Mouse (Mus musculus) layer of hippocampus, adult 8-10 months (tissue): ENCODE data around the gene Ftsj3. TPM values are rescaled to one million over a fixed set of nuclear protein-coding genes. Genes with fewer than 3 reads are reported as not detected.
"Not testable (repeated sequence)": the region's sequence is repeated elsewhere in the genome, so short reads cannot be mapped to it uniquely, and the experiment has no call there.

Experiments
- DNase-seq, 2 experiments: peaks; one replicate each; pipeline ENCODE4 v3.0.0; 2022; ENCODE audit warnings: low spot score in 2 of 2
- total RNA-seq, 4 experiments: library from RNA; stranded (reverse); gene quantifications; 2 replicates each; pipeline ENCODE4 v1.2.4; 2022

Ftsj3 gene
- total RNA-seq, 4 experiments from 2014 or later: 28.9 to 33.3 (median 32.4) TPM

DNA sequence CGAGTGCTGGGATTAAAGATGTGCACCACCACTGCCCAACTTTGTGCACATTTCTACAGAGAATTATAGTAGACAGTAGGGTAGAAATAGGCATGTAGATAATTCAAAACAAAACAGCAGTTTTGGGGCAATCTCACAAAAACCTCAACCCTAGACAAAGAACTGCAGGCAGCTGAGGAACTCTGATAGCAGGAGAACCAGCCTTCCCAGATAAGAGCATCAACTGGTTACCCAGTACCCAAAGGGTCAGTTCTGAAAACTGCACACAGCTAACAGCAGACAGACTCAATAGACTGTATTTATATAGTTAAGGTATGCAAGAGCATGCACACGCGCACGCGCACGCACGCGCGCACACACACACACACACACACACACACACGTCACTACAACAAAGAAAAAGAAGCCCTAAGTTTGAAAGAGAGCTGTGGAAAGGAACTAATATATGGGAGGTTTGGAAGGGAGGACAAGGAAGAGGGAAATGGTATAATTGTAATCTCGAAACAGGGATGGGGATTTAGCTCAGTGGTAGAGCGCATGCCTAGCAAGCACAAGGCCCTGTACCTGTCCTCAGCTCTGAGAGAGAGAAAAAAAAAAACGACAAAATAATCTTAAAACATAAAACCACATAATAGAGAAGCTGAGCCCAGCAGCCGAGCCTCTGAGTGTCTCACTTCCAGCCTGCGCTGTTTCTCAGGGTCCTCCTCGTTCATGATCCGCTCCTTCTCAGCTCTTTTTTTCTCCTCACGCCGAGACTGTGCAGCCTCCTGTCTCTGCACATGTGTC lies 54.3 kb downstream of the Ftsj3 start:
- no peak for DNase-seq

DNA sequence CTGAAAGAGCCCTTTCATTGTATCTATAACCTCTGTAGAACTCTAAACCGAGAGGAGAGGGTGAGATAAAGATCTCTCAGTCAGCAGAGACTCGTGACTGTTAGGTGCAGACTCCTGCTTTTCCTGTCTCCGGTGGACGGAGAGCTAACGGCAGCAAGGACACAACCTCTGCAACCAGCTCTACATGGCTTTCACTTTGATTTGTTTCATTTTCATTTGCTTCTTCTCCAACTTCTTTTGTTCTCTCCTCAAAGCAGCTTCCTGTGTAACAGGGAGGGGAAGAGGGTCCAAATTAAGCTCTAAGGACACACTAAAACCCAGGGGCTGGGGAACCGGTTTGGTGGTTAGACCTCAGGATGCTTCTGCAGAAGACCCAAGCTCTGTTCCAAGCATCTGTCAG lies 55.1 kb downstream of the Ftsj3 start:
- no peak for DNase-seq

DNA sequence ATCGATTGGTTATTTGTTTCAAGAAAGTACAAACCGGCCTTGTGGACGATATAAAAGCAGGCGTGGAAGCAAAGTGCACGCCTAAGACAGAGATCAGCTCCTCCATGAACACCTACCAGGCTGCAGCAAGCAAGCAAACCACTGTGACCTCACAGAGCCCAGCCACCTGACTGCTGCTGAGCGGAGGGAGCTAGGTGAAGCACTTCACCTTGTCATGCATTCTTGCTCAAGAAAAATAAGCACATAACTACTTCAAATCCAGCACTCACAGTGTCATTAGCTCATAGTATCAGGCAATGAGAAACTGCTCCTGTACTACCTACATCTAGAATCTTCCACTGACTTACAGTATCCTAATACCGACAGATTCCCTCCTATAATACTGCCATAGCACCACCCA lies 55.9 kb downstream of the Ftsj3 start:
- DNase-seq: not testable (repeated sequence)

Other genes starting within 250 kb of the Ftsj3 start
- 1 to 10 TPM; 1.1 to 1.6 (median 1.3) TPM for gene Kcnh6, start 248.0 kb downstream of the Ftsj3 start, total RNA-seq
- gene Dcaf7, start 219.2 kb downstream of the Ftsj3 start, total RNA-seq: 100 to 1,000 TPM; 121 to 133 (median 126) TPM
- gene Taco1, start 190.0 kb downstream of the Ftsj3 start, total RNA-seq: 10 to 100 TPM; 15.5 to 23.3 (median 18.7) TPM
- gene Map3k3, start 171.5 kb downstream of the Ftsj3 start, total RNA-seq: 10 to 100 TPM; 30.2 to 37.4 (median 35.1) TPM
- 1 to 10 TPM in 1 of 4 experiments, not detected in 3; 1.4 TPM for gene Gm10840, start 95.2 kb downstream of the Ftsj3 start, total RNA-seq
- gene Limd2, start 95.2 kb downstream of the Ftsj3 start, total RNA-seq: 100 to 1,000 TPM; 111 to 131 (median 122) TPM
- 10 to 100 TPM; 29.2 to 33.2 (median 31.0) TPM for gene Strada, start 53.9 kb downstream of the Ftsj3 start, total RNA-seq
- 10 to 100 TPM; 82.3 to 98.3 (median 92.6) TPM for gene Ccdc47, start 39.7 kb downstream of the Ftsj3 start, total RNA-seq
- 10 to 100 TPM; 65.3 to 71.1 (median 69.4) TPM for gene Ddx42, start 39.2 kb downstream of the Ftsj3 start, total RNA-seq
- 100 to 1,000 TPM; 164 to 180 (median 176) TPM for gene Psmc5, start 75 bp upstream of the Ftsj3 start, total RNA-seq
- gene Smarcd2, start 16.9 kb upstream of the Ftsj3 start, total RNA-seq: 10 to 100 TPM; 29.1 to 34.7 (median 31.2) TPM
- under 1 TPM in 2 of 4 experiments, not detected in 2; 0.16 to 0.20 TPM for gene Tcam1, start 20.6 kb upstream of the Ftsj3 start, total RNA-seq
- 1 to 10 TPM in 1 of 4 experiments, under 1 TPM in 1, not detected in 2; 0.57 to 1.7 TPM for gene Gh, start 45.8 kb upstream of the Ftsj3 start, total RNA-seq
- gene Cd79b, start 58.7 kb upstream of the Ftsj3 start, total RNA-seq: under 1 TPM in 1 of 4 experiments, not detected in 3; 0.39 TPM
- under 1 TPM in 2 of 4 experiments, not detected in 2; 0.07 TPM for gene Scn4a, start 97.2 kb upstream of the Ftsj3 start, total RNA-seq
- gene Prr29, start 109.4 kb upstream of the Ftsj3 start, total RNA-seq: under 1 TPM in 1 of 4 experiments, not detected in 3; 0.41 TPM
- 1 to 10 TPM; 1.7 to 3.4 (median 2.4) TPM for gene Icam2, start 132.0 kb upstream of the Ftsj3 start, total RNA-seq
- 10 to 100 TPM; 10.4 to 12.4 (median 11.4) TPM for gene Ern1, start 231.8 kb upstream of the Ftsj3 start, total RNA-seq